Mouse (Mus musculus) frontal cortex, postnatal 36 days (tissue): ENCODE data around the gene Hist1h4f.
"Not testable (repeated sequence)": the region's sequence is repeated elsewhere in the genome, so short reads cannot be mapped to it uniquely, and the experiment has no call there.

Experiments used
- DNase-seq, 2 experiments: peaks; one replicate each; pipeline ENCODE4 v3.0.0; 2022; ENCODE audit warnings: low spot score in 2 of 2

Gene Hist1h4f

DNA sequence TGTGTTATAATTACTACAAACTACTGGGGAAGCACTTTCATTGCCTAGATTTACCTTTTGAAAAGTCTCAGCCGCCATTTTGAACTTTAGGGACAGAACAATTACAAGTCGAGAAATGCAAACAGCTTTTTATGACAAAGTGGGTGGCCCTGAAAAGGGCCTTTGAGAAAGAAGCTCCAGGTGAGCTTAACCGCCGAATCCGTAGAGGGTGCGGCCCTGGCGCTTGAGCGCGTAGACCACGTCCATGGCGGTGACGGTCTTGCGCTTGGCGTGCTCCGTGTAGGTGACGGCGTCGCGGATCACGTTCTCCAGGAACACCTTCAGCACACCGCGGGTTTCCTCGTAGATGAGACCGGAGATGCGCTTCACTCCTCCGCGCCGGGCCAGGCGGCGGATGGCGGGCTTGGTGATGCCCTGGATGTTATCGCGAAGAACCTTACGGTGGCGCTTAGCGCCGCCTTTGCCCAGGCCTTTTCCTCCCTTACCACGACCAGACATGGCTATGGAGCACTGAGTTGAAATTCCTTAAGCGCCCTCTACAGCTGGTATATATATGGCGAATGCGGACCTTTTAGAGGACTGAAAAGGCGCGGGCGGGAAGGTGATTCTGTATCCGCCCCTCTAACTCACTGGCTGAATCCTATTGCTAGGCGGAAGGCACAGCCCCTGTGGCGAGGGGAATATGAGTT, at the start of gene Hist1h4f:
Gene Hist1h4f, minus strand, starts transcription at position 503 of the 689 bp plus-strand sequence.
- peak; percentile 89 to 96 for DNase-seq

DNA sequence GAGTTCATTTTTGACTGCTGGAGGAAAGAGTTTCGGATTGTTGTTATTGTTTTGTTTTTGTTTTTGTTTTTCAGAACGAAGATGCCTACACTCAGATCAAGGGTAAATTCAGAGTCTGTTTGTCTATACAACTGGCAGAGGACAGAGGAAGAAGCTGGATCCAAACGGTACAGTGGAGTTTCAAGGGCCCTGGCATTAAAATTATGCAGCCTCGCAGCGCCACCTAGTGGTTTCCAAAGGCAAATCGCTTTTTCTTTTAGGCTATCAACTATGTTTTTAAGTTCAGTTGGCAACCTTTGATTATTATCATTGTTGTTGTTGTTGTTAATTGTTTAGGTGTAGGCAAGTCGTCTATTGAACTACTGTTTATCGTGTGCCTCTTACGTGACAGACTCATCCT, 46.5 kb upstream of the Hist1h4f start:
- DNase-seq, result peak in 1 of 2 experiments; percentile 72

DNA sequence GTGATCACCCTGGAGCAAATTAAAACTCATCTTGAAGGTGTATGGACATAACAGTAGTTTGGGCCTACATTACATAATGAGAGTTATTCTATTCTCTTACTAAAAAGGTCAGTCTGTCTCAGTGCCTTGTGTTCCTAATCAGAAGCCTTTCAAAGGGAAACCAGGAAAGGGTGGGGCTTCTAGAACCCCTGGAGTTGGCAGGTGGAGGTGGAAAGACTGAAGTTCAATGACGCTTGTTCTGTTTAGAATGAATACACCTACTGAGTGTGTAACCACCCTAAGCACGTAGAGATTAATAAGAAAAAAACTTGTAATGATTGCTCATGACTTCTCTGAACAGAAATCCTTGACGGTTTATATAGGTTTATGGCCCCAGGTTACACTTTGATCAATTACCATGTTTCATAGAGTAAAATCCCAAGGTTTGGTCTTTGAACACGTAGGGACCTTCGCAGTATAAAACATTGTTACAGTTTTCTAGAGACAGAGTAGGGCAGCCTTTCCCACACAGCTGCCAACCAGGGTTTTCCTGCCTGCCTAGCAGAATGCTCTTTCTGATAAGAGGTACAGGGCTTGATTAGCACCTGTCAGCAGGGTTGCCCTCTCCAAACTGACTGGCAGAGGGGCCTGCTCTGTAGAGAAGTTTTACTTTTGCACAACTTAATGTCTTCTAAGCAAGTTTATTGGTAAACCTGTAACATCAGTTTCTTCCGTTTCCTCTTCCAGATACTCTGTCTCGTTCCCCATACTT, 44.3 kb upstream of the Hist1h4f start:
- no peak for DNase-seq

DNA sequence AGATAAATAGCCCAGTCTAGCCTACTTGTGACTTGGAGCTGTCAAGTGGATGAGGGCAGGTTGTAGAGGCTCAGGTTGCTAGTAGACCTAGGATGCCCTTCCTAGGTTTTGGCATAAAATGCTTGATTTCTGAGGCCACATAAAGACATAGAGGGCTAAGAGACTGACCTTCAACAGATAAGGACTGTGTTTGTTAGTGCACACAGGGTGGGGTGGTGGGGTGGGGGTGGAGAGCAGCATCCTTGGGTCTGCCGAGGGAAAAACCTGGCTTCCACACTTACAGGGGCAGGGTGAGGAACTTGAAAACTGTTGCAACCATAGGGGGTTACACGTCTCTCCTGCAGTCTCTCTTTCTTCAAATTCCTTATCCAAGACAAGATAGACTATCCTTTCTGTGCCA, 43.7 kb upstream of the Hist1h4f start:
- DNase-seq, result no peak

DNA sequence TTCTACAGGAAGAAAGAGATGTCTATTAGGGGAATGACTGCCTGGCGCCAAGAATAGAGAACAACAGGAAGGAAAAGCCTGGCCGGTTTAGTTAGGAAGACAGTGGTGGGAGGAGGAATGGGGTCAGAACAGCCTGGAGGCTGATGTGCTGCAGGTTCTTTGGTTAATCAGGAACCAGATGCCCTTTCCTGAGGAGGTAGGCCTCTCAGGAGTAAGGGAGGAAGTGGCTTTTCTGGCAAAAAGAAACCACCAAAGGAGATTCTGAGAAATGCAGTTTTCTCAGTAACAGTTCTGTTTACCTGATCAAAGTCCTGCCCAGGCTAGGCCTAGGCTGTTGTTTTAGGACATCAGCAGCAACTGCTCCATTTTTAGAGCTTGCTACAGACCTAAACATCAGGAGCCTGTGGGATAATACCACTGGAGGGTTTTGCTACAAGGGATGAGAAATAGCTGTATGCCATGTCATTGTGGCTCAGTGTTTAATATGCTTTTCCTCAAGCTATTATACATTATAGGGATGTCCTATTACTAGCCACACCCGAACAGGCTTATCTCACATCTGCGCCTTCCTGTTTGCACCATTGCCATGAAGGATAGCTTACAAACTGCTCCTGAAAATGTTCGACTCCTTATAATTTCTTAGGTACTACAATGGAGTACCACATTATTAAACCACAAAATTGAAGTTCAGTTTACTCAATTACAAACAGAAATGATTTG, 41.8 kb upstream of the Hist1h4f start:
- no peak for DNase-seq

DNA sequence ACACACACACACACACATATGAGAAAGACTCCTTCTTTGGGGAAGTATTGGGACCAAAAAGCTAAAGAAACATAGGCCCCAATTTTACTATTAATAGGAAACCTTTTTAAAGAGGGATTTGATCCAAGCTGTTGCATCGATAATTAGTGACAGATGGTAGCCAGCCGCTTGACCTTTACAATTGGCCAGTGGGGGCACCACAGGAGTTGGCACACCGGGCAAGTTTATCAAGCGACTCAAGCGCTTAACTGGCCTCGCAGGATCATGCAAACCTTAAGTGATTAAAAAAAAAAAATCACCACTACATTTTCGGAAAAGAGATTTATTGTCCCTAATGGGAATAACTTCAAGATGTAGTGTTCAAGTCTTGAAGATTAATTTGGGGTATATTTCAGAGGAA, 41.2 kb upstream of the Hist1h4f start:
- no peak for DNase-seq

DNA sequence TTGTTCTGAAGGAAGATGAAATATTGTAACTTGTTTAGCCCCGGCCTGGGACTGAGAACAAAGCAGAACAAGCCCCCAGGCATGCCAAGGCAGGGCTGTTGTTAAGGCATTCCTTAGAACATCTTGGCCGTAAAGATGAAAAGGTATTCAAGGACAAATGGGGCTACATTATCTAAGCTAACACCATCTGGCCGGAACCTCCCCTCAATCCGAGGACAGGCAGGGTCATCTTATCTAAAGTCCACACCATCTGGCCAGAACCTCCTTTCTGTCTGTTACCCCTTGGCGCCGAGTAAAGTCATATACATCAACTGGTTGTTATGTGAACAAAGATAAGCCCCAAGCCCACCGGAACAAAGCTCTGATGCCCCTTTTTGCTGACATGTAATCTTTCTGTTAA, 40.4 kb upstream of the Hist1h4f start:
- not testable (repeated sequence) for DNase-seq

DNA sequence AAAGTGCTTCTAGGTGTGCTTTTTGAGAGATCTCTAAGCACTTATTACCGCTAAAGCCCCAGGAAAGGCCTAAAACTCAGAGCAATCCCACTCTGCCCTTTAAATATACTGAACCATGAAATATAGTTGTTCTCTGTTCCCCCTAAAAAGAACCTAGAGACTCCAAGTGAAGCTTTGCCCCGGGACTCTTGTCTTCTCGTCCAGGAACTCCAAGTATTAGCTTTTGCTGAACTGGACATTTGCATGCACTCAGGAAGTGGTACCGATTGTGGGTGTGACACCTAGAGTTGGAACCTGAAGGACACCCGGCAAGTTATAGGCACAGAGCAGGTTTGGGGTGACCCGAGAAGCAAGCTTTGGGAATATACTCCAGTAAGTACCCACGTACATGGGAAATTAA, 39.8 kb upstream of the Hist1h4f start:
- DNase-seq, result no peak

DNA sequence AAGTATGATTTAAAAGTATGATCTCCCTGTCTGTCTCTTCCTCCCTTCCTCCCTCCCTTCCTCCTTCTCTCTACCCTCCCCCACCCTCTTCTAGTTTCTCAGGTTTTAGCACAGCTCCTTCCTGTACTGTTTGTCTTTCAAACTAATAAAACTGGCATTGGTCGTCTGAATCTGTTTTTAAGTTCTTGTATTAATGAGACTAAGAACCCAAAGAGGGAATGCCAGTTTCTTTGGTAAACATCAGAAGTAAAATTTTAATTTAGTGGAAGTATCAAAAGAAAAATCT, 35.4 kb upstream of the Hist1h4f start:
- no peak for DNase-seq

DNA sequence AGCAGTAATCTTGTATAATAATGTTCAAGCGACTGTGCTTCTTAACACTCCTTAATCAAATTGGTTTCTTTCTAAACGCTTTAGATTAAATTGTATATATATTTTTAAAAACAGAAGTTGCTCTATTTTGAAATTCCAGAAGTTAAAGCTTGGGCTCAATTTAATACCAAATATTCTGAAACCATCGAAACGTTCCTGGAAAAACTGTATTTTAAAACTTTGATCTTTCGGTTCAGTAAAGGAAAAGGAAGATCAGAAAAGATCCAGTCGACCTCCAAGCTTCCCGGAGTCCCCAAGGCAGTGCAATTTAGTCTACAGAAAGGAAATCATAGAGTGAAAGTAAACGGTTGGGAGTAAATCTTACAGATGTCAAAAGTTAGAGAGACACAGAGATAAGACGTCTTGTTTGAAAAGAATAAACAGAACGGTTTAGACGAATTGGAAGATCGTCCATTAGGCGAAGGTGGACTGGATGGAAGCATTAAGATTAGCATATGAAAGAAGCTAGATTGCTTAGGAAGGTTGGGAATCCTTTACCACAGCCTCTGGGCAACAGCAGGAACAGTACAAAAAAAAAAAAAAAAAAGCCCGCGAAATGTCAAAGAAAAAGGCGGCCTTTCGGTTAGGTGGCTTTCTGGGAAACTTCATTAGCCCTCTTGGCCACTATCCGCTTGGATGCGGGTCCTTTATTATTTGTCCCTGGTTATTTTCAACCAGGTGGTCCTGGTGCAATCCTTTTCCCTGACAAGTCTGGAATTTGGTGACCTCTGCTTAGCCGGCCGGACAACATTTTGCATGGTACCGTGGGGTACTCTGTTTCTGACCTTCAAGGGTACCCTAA, 34.9 kb upstream of the Hist1h4f start:
- no peak for DNase-seq

DNA sequence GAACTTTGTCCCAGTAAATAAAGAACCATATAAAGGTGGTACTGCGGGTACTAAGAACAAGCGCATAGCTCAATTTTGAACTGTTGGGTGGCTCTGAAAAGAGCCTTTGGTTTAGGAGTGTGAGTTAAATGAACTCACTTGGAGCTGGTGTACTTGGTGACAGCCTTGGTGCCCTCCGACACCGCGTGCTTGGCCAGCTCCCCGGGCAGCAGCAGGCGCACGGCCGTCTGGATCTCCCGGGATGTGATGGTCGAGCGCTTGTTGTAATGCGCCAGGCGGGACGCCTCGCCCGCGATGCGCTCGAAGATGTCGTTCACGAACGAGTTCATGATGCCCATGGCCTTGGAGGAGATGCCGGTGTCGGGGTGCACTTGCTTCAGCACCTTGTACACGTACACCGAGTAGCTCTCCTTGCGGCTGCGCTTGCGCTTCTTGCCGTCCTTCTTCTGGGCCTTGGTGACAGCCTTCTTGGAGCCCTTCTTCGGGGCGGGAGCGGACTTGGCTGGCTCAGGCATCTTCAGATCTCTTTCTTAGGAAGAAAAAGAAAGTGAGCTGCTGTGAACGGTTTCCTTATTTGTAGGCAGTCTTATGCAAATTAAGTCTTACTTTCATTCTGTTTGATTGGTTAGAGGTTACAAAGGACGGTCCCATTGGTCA, 34.1 kb upstream of the Hist1h4f start:
- peak; percentile 69 to 89 for DNase-seq

DNA sequence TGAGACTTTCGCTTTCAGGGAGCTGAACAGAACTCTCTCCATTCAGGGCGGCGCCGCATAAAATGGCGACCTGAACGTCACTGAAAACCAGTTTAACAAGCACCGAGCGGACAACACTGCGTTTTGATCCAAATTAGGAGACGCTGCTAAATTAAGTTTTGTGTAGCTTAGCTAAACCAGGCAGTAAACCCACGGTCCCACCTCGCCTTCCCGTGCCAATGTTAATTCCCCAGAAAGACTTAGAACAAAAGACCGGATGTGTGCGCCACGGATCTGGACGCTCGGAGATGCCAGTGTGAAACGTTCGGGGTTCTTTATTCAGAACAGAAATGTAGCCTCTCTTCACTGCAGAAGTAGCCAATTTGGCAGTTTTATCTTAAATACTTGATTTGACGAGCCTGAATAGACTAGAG, 33.6 kb upstream of the Hist1h4f start:
- DNase-seq, result peak; percentile 71 to 81

DNA sequence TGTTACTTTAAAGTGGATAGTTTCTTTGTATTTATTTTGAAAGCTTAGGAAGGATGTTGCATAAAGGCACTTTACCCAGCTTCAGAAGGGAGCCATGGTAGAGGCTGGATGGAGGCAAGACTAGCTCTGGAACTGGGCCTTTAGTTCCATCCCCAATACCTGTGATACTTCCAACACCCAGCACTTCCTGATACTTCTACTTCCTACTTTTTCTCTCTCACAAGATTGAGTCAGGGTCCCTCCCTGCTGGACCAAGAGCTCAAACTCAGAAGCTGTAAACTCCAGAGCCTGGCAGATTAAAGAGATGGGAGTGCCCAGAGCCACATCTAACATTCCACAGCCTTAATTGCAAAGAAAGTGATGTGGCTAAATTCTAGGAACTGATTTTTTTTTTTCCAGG, 32.9 kb upstream of the Hist1h4f start:
- no peak for DNase-seq

DNA sequence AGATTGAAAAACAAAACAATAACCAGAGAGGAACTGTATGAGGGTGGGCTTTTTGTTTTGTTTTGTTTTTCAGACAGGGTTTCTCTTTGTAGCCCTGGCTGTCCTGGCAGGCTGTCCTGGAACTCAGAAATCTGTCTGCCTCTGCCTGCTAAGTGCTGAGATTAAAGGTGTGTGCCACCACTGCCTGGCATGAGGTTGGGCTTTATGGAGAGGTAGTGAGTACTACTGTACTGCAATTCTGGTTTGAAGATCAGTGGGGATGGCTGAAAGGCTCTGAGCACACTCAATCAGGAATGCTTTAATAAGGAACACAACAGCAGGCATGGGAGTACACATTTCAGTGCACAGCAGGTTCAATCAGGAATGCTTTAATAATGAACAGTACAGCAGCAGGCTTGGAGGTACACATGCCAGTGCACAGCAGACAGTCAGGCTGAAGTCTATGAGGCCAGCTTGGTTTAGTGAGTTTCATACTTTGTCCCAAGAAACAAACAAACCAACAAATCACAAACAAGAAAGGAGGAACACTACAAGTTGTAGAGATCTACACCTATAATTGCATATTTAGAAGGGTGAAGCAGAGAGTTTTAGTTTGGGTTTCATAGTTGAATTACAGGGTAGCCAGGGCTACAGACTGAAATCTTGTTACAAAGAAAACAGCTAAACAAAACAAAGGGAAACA, 32.1 kb upstream of the Hist1h4f start:
- DNase-seq, result no peak

DNA sequence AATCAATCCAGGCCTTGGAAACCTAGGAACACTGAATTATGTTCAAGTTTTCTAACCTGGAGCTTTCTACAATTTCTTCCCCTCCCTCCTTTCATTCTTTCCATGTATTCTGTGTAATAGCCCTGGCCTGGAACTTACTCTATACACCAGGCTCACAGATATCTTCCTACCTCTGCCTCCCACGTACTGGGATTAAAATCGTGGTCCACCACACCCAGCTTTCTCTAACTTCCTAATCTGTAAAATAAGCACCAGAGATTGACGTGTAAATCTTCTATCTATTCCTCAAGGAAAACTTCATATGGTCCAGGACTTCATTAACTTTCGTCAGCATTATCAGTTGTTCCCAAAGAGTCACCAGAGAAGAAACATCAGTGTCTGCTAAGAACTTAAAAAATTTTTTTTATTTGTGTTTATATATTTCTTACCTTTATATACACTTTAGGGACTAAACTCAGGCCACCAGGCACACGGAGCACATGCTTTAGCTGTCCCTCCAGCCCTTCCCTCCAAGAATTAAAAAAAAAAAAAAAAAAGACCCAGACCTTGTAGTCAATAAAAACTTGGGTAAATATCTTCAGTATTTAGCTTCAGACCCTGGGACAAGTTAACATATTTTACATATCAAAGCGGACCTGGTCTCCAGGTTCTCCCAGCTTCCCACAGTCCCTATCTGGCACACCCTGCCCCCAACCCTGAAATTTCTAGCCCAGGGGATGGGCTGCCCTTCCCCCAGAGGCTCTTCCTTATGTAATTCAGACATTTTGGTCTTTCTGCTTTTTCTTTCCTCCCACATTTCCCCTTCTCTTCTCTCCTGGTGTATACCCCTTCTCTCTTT, 31.0 kb upstream of the Hist1h4f start:
- no peak for DNase-seq

DNA sequence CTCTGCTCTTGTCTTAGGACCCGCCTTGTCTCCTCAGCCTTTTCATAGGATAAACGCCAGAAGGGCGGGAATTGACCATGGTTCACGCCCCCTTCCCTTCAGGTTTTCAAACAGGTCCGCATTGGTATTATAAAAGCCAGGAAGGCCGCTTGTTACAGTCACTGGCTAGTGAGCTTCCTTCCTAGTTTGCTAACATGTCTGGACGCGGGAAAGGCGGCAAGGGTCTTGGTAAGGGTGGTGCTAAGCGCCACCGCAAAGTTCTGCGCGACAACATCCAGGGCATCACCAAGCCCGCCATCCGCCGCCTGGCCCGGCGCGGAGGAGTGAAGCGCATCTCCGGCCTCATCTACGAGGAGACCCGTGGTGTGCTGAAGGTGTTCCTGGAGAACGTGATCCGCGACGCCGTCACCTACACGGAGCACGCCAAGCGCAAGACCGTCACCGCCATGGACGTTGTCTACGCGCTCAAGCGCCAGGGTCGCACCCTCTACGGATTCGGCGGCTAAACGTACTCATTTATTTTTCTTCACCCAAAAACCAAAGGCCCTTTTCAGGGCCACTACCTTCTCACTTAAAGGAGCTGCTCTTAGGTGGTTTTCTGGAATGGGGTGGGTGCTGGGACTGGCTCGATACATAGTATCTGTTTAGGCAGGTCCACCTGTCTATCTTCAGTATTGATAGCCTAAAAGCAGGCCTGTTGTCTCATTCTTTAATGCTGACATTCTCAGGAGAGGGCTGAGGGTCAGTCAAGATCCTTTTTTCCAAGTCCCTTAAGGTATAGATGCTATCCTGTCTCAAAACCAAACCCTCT, 30.2 kb upstream of the Hist1h4f start, which contains the start of gene Hist1h4d:
Gene Hist1h4d, plus strand, starts transcription at position 191 of the 811 bp plus-strand sequence.
- peak; percentile 99 to 100 for DNase-seq

DNA sequence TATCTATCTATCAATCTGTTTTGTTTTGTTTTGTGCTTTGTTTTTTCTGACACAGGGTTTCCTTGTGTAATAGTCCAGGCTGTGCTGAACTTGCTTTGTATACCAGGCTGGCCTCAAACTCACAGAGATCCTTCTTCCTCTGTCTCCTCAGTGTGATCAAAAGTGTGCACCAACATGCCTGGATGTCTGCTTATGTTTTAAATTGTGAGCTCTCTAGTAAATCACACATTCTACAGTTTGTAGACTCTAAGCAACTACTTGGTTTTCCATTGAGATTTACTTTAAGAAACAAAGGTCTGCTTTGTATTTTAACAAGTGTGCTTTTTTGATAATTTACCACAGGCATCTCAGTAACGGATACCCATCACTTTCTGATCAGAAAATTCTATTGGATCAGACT, 26.4 kb upstream of the Hist1h4f start:
- no peak for DNase-seq

DNA sequence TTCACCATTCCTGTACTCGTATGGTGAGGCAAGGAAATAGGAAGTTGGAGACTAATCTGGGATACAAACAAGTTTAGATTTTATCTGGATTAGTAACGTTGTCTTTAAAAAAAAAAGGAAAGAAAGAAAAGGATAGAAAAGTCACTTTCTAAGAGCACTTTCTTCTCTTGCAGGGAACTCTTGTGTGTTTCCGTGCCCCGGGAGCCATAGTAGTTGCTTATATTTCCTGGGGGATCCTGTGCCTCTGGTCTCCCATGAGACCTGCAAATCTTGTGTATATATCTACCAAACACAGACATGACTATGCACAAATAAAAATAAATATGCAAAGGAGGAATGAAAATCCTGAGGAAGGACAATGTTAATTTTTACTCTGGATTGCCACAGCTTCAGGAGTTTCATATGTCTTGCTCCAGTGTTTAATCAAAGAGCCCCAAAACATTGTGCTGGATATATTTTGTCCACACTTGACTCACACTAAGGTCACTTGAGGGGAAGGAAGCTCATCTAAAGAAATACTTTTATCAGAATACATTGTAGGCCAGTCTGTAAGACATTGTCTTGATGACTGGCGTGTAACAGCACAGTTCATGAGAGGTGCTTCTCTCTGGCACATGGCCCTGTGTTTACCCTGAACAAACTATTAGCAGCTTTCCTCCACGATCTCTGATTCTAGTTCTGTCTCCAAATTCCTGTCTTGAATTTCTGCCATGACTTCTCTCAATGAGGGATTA, 25.6 kb upstream of the Hist1h4f start:
- DNase-seq, result no peak
